ENCODE assay signal across 27 mouse cellular contexts in genomic region chr9:55172195-55172685, GRCm38 (mm10). TPM values are rescaled to one million over a fixed set of nuclear protein-coding genes. Genes with fewer than 3 reads are reported as not detected.
DNase-seq lines count a peak whose midpoint lies in the region; ATAC-seq and TF ChIP-seq lines count a peak whose summit lies in the region.
"Had no signal": no experiment of that assay in that cellular context is flagged by ENCODE, and none has a peak within 500 bp of the region (broad histone marks: within the 10 kb centered on the region; RNA-seq: fewer than 3 reads in every experiment).

No protein-coding gene starts in this region.

- no peak for TF ChIP-seq POLR2A in spleen, adult 2 months (IDR thresholded peaks at IDR 0.05; ENCODE audit: low read depth, low read length)

- H3K4me3 ChIP-seq in spleen, adult 2 months (ENCODE audit: extremely low read depth, insufficient read depth, insufficient read length) = no peak overlapping the region
- H3K4me3 ChIP-seq: embryonic facial prominence, embryonic 10.5 days; embryonic facial prominence, embryonic 13.5 days; forebrain, embryonic 10.5 days; forebrain, embryonic 13.5 days; heart, embryonic 12.5 days; heart, embryonic 15.5 days; hindbrain, embryonic 10.5 days; hindbrain, embryonic 13.5 days; intestine, embryonic 15.5 days had no signal

- H3K36me3 ChIP-seq in spleen, adult 2 months (ENCODE audit: control insufficient read depth, insufficient read depth, low read length) = peaks cover 2% of the 10 kb centered on the region; the same call in 1 of the 2 replicates
- H3K36me3 ChIP-seq in splenic B cell, adult 2 months (ENCODE audit: control insufficient read depth, insufficient read depth, low read length, poor library complexity, severe bottlenecking) = peaks cover 5% of the 10 kb centered on the region; the same call in 1 of the 2 replicates
- H3K36me3 ChIP-seq: intestine, embryonic 15.5 days had no signal

- no peaks in the 10 kb centered on the region for H3K27me3 ChIP-seq in spleen, adult 2 months (ENCODE audit: control insufficient read depth, insufficient read depth, low read length)
- no peaks in the 10 kb centered on the region for H3K27me3 ChIP-seq in splenic B cell, adult 2 months (ENCODE audit: control insufficient read depth, insufficient read depth, low read length, poor library complexity, severe bottlenecking)
- H3K27me3 ChIP-seq: embryonic facial prominence, embryonic 13.5 days; forebrain, embryonic 13.5 days; heart, embryonic 12.5 days; heart, embryonic 15.5 days; hindbrain, embryonic 13.5 days; intestine, embryonic 15.5 days had no signal

- peak; percentile 53 for ATAC-seq in granulocyte monocyte progenitor cell, adult 5-6 weeks (replicated peaks; ENCODE audit: poor library complexity, severe bottlenecking)
- no peak for ATAC-seq in erythroblast, adult 5-6 weeks (replicated peaks; ENCODE audit: low FRiP score, poor library complexity, severe bottlenecking)
- ATAC-seq: CD4-positive, CD25-positive, alpha-beta regulatory T cell, adult 4 months; forebrain, embryonic 13.5 days; forebrain, embryonic 16.5 days; hindbrain, embryonic 16.5 days; intestine, embryonic 15.5 days had no signal

- peaks cover 4% of the 10 kb centered on the region for H3K4me1 ChIP-seq in spleen, adult 2 months (ENCODE audit: control insufficient read depth, insufficient read depth, insufficient read length)
- H3K4me1 ChIP-seq: embryonic facial prominence, embryonic 10.5 days; forebrain, embryonic 13.5 days; hindbrain, embryonic 10.5 days; hindbrain, embryonic 13.5 days; intestine, embryonic 15.5 days had no signal

- TF ChIP-seq CTCF in spleen, adult 2 months (IDR thresholded peaks at IDR 0.05; ENCODE audit: extremely low read depth, insufficient read depth, insufficient read length, insufficient replicate concordance) = no peak

- peak overlapping the region; percentile 70 for H3K27ac ChIP-seq in spleen, adult 2 months (ENCODE audit: insufficient read depth, low read length)
- H3K27ac ChIP-seq: embryonic facial prominence, embryonic 10.5 days; embryonic facial prominence, embryonic 13.5 days; forebrain, embryonic 10.5 days; forebrain, embryonic 13.5 days; heart, embryonic 15.5 days; hindbrain, embryonic 10.5 days; hindbrain, embryonic 13.5 days; intestine, embryonic 15.5 days had no signal

- WGBS in spleen, adult 2 months = 74% methylated on average over 1 of the region's 1 CpGs

- no peak for DNase-seq in spleen, adult 2 months (ENCODE audit: low read depth in 1 of 2, low spot score in 2 of 2)
- no peak for DNase-seq in spleen, postnatal 14 days (ENCODE audit: low spot score in 2 of 2)
- peak; percentile 15 for DNase-seq in splenic B cell, adult 2 months (ENCODE audit: low read depth, low spot score)
- DNase-seq in lung, postnatal 14 days = no peak
- DNase-seq: adrenal gland, postnatal 10 days; adrenal gland, postnatal 36 days; cerebellum, adult 11 months; cerebellum, adult 9-11 months; gastrocnemius, postnatal 10 days; gastrocnemius, postnatal 36 days; heart, adult 11 months; heart, postnatal 10 days; heart, postnatal 36 days had no signal

RNA-seq across cellular contexts. Expression of gene Ube2q2, which starts 23.6 kb away (rescaled TPM):
- 8.3 and 10.8 TPM in 2 replicates for polyA plus RNA-seq in spleen, adult 2 months (2012; rRNA removed)
- 31.9 and 37.6 TPM in 2 replicates for total RNA-seq in granulocyte monocyte progenitor cell, adult 5-6 weeks (2014; fragmentation: Nextera tagmentation)
- total RNA-seq in granulocyte monocyte progenitor cell, adult 5-6 weeks (2017) = 46.8 and 51.0 TPM in 2 replicates
- total RNA-seq in erythroblast, adult 5-6 weeks (2015; ENCODE audit: low replicate concordance) = 9.6 and 11.1 TPM in 2 replicates
- 10.9 and 15.4 TPM in 2 replicates for total RNA-seq in erythroblast, adult 5-6 weeks (2017; ENCODE audit: low replicate concordance)

RNA-seq across cellular contexts. Expression of gene Fbxo22, which starts 36.5 kb away (rescaled TPM):
- polyA plus RNA-seq in spleen, adult 2 months (2012; rRNA removed) = 8.9 and 9.5 TPM in 2 replicates
- total RNA-seq in granulocyte monocyte progenitor cell, adult 5-6 weeks (2014; fragmentation: Nextera tagmentation) = 50.3 and 51.3 TPM in 2 replicates
- total RNA-seq in granulocyte monocyte progenitor cell, adult 5-6 weeks (2017) = 51.9 and 63.0 TPM in 2 replicates
- 12.3 and 13.6 TPM in 2 replicates for total RNA-seq in erythroblast, adult 5-6 weeks (2015; ENCODE audit: low replicate concordance)
- total RNA-seq in erythroblast, adult 5-6 weeks (2017; ENCODE audit: low replicate concordance) = 9.8 and 10.2 TPM in 2 replicates
